Mouse (Mus musculus) MEL (cell line): ENCODE results near the gene Nfix. TPM values are rescaled to one million over a fixed set of nuclear protein-coding genes. Genes with fewer than 3 reads are reported as not detected.

Source experiments
- DNase-seq: peaks from one replicate; pipeline ENCODE4 v3.0.0; 2011; ENCODE audit warnings: low read depth, low spot score
- H3K27ac ChIP-seq: 2 replicates; pipeline ENCODE4 v1.5.1; 2012; ENCODE audit warnings: low read depth, mild to moderate bottlenecking, control low read depth, low read length, moderate library complexity; ENCODE audit not compliant: control insufficient read depth
- H3K27me3 ChIP-seq, 2 experiments: fragments of 150-350 bp in 1 of 2; sonication (generic) in 1 of 2; 2 replicates each; pipeline ENCODE4 v1.6.1; 2012; ENCODE audit warnings: low read length in 2 of 2, mild to moderate bottlenecking in 2 of 2, improper control_type of control experiment in 1 of 2, moderate library complexity in 1 of 2; ENCODE audit not compliant: insufficient read depth in 2 of 2, control insufficient read depth in 1 of 2
- H3K36me3 ChIP-seq, 2 experiments: 2 replicates each; pipeline ENCODE4 v1.6.1; 2012 to 2014; ENCODE audit warnings: low read length in 2 of 2, improper control_type of control experiment in 1 of 2, inconsistent platforms in 1 of 2, mild to moderate bottlenecking in 1 of 2; ENCODE audit not compliant: insufficient read depth in 2 of 2, control insufficient read depth in 1 of 2
- H3K4me1 ChIP-seq, 2 experiments: fragments of 150-350 bp in 1 of 2; sonication (generic) in 1 of 2; 2 replicates each; pipeline ENCODE4 v1.6.1; 2012; ENCODE audit warnings: low read length in 2 of 2, improper control_type of control experiment in 1 of 2, mild to moderate bottlenecking in 1 of 2; ENCODE audit not compliant: insufficient read depth in 2 of 2, control insufficient read depth in 1 of 2
- H3K4me3 ChIP-seq, 2 experiments: fragments of 150-350 bp in 1 of 2; sonication (generic) in 1 of 2; 2 replicates each; pipeline ENCODE4 v1.5.1; 2012; ENCODE audit warnings: low read depth in 2 of 2, low read length in 2 of 2, mild to moderate bottlenecking in 2 of 2, moderate library complexity in 2 of 2, control low read depth in 1 of 2, improper control_type of control experiment in 1 of 2; ENCODE audit not compliant: control insufficient read depth in 1 of 2, insufficient read depth in 1 of 2
- H3K79me2 ChIP-seq: 2 replicates; pipeline ENCODE4 v1.6.1; 2012; ENCODE audit warnings: mild to moderate bottlenecking, low read length, moderate library complexity; ENCODE audit not compliant: control insufficient read depth, poor library complexity, insufficient read depth
- H3K9ac ChIP-seq: 2 replicates; pipeline ENCODE4 v1.6.1; 2012; ENCODE audit warnings: low read depth, mild to moderate bottlenecking, control low read depth, low read length, moderate library complexity; ENCODE audit not compliant: control insufficient read depth, poor library complexity, severe bottlenecking
- H3K9me3 ChIP-seq: fragments of 150-350 bp; sonication (generic); replicated peaks from 2 replicates; pipeline ENCODE4 v1.6.1; 2012; ENCODE audit warnings: mild to moderate bottlenecking, low read length, improper control_type of control experiment, moderate library complexity; ENCODE audit not compliant: insufficient read depth
- BHLHE40 ChIP-seq: IDR thresholded peaks from 2 replicates; pipeline ENCODE4 v1.6.1; 2012; ENCODE audit warnings: low read depth, mild to moderate bottlenecking, inconsistent platforms, low read length, improper control_type of control experiment, borderline replicate concordance
- CTCF ChIP-seq, 3 experiments: IDR thresholded peaks in 2 of 3; conservative IDR thresholded peaks in 1 of 3; 2 replicates each; pipeline ENCODE4 v1.5.1; 2011 to 2012; ENCODE audit warnings: low read length in 3 of 3, low read depth in 2 of 3, mild to moderate bottlenecking in 2 of 3, improper control_type of control experiment in 1 of 3, inconsistent platforms in 1 of 3, mixed read lengths in 1 of 3, moderate library complexity in 1 of 3; ENCODE audit not compliant: control insufficient read depth in 1 of 3, insufficient read depth in 1 of 3, poor library complexity in 1 of 3, severe bottlenecking in 1 of 3
- E2F4 ChIP-seq: IDR thresholded peaks from 2 replicates; pipeline ENCODE4 v1.6.1; 2011; ENCODE audit warnings: low read depth, low read length, improper control_type of control experiment, borderline replicate concordance
- ELF1 ChIP-seq: IDR thresholded peaks from 2 replicates; pipeline ENCODE4 v1.6.1; 2014; ENCODE audit warnings: low read depth, mild to moderate bottlenecking, inconsistent platforms, low read length, improper control_type of control experiment, moderate library complexity
- GATA1 ChIP-seq: IDR thresholded peaks from 2 replicates; pipeline ENCODE4 v1.6.1; 2011; ENCODE audit warnings: low read depth, low read length, improper control_type of control experiment
- HCFC1 ChIP-seq: IDR thresholded peaks from 2 replicates; pipeline ENCODE4 v1.6.1; 2012; ENCODE audit warnings: low read depth, mild to moderate bottlenecking, inconsistent platforms, low read length, improper control_type of control experiment, moderate library complexity
- MAX ChIP-seq: IDR thresholded peaks from 2 replicates; pipeline ENCODE4 v1.6.1; 2011; ENCODE audit warnings: low read length, improper control_type of control experiment
- MAZ ChIP-seq: IDR thresholded peaks from 2 replicates; pipeline ENCODE4 v1.6.1; 2012; ENCODE audit warnings: low read depth, mild to moderate bottlenecking, inconsistent platforms, low read length, improper control_type of control experiment
- NELFE ChIP-seq: IDR thresholded peaks from 2 replicates; pipeline ENCODE4 v1.6.1; 2011; ENCODE audit warnings: low read depth, low read length, improper control_type of control experiment
- NRF1 ChIP-seq: IDR thresholded peaks from 2 replicates; pipeline ENCODE4 v1.6.1; 2014; ENCODE audit warnings: low read depth, mild to moderate bottlenecking, inconsistent platforms, low read length, improper control_type of control experiment, moderate library complexity; ENCODE audit not compliant: poor library complexity, insufficient read depth, severe bottlenecking
- POLR2AphosphoS2 ChIP-seq: IDR thresholded peaks from 2 replicates; pipeline ENCODE4 v1.6.1; 2011; ENCODE audit warnings: low read length, improper control_type of control experiment
- POLR2AphosphoS5 ChIP-seq: IDR thresholded peaks from 2 replicates; pipeline ENCODE4 v1.6.1; 2012; ENCODE audit warnings: low read depth, borderline replicate concordance, mild to moderate bottlenecking, inconsistent platforms, low read length, moderate library complexity, mixed read lengths
- RAD21 ChIP-seq: IDR thresholded peaks from 2 replicates; pipeline ENCODE4 v1.6.1; 2011; ENCODE audit warnings: mild to moderate bottlenecking, low read depth, low read length, improper control_type of control experiment
- SIN3A ChIP-seq: IDR thresholded peaks from 2 replicates; pipeline ENCODE4 v1.6.1; 2012; ENCODE audit warnings: low read length, improper control_type of control experiment, inconsistent platforms
- SMC3 ChIP-seq: IDR thresholded peaks from 2 replicates; pipeline ENCODE4 v1.6.1; 2011; ENCODE audit warnings: low read depth, low read length, improper control_type of control experiment
- USF1 ChIP-seq: IDR thresholded peaks from 2 replicates; pipeline ENCODE4 v1.6.1; 2014; ENCODE audit warnings: low read depth, mild to moderate bottlenecking, inconsistent platforms, low read length, improper control_type of control experiment, moderate library complexity
- USF2 ChIP-seq, 2 experiments: IDR thresholded peaks; 2 replicates each; pipeline ENCODE4 v1.6.1; 2011 to 2012; ENCODE audit warnings: improper control_type of control experiment in 2 of 2, low read length in 2 of 2, borderline replicate concordance in 1 of 2, inconsistent platforms in 1 of 2, low read depth in 1 of 2, mild to moderate bottlenecking in 1 of 2; ENCODE audit not compliant: insufficient read depth in 1 of 2
- ZC3H11A ChIP-seq: IDR thresholded peaks from 2 replicates; pipeline ENCODE4 v1.6.1; 2012; ENCODE audit warnings: low read depth, mild to moderate bottlenecking, inconsistent platforms, low read length, improper control_type of control experiment
- ZMIZ1 ChIP-seq: IDR thresholded peaks from 2 replicates; pipeline ENCODE4 v1.6.1; 2012; ENCODE audit warnings: low read depth, mild to moderate bottlenecking, inconsistent platforms, low read length, improper control_type of control experiment, moderate library complexity
- ZNF384 ChIP-seq: IDR thresholded peaks from 2 replicates; pipeline ENCODE4 v1.6.1; 2012; ENCODE audit warnings: low read depth, mild to moderate bottlenecking, inconsistent platforms, low read length, improper control_type of control experiment
- polyA plus RNA-seq, 2 experiments: library from polyadenylated mRNA; stranded (reverse) in 1 of 2; unstranded in 1 of 2; fragments of >175 nt in 1 of 2; fragments of >200 nt in 1 of 2; gene quantifications; 2 replicates each; pipeline versions ENCODE4 v1.2.1 to v1.2.4; 2012; ENCODE audit warnings: low replicate concordance in 2 of 2, low read depth in 1 of 2; ENCODE audit not compliant: insufficient read length in 2 of 2, insufficient read depth in 1 of 2, missing spikeins in 1 of 2
- total RNA-seq: library from RNA; depleted of rRNA; stranded (reverse); fragments of 300-350 nt; gene quantifications from 2 replicates; pipeline ENCODE4 v1.2.3, GENCODE M21; 2012

Nfix gene
- total and polyA plus RNA-seq, 3 experiments = 14.4 to 29.1 TPM; not detected in 1

DNA sequence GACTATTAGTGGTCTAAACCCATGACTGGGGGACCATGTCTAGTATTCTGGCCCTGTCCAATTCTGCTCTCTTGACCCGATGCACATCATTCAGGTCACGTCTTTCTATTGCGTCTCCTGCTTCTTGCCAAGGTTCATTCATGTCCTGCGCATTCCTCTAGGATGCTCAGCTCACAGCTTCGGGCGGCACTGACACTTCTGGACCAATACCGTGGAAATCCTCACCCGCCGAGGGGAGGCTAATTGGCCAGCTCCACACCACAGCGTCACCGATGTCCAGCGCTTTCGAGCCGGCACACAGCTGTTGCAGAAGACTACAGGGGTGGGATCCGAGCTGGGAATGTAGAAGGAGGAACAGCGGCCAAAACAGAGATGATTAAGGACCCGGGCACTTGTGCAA, 16.0 kb upstream of the Nfix start:
- no peak for TF ChIP-seq BHLHE40
- TF ChIP-seq HCFC1 = no peak
- TF ChIP-seq POLR2AphosphoS5 = no peak
- no peak for TF ChIP-seq POLR2AphosphoS2
- TF ChIP-seq USF2 (IDR thresholded peaks at IDR 0.05; ENCODE audit: borderline replicate concordance in 1 of 2, insufficient read depth in 1 of 2, low read depth in 1 of 2, low read length in 2 of 2) = no peak
- TF ChIP-seq ZMIZ1 = no peak
- TF ChIP-seq ELF1 = no peak
- no peak for TF ChIP-seq SIN3A
- no peak for TF ChIP-seq USF1
- no peak for DNase-seq
- Histone ChIP-seq H3K9ac (no peak overlapping the region), H3K4me3 (no peak overlapping the region), H3K27me3 (no peaks in the 10 kb centered on the region), H3K79me2 (no peaks in the 10 kb centered on the region), H3K36me3 (peaks cover 0 to 2% of the 10 kb centered on the region in 2 experiments; a peak in 1 of 4 replicates), H3K9me3 (no peaks in the 10 kb centered on the region), H3K27ac (no peak overlapping the region), H3K4me1 (peaks cover 0 to 5% of the 10 kb centered on the region in 2 experiments; a peak in 3 of 4 replicates)

DNA sequence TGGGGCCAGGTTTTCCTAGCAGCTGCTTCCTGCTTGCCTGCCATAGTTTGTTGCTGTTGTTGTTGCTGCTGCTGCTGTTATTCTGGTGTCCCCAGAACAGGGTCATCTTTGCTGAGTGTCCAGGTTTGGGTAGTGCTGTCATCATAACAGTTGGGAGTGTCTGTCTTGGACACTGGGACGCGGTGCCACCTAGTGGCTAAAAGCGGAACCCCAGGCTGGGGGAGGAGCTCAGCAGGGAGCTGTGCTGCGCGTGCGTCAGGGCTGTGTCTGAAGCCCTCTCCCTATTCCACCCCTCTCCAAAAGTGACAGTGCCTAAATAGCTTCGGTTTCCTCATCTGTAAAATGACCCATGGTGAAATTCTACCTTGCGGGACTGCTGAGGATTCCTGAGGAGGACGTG, 15.4 kb upstream of the Nfix start:
- TF ChIP-seq POLR2AphosphoS2 = no peak
- TF ChIP-seq MAZ = peak; percentile 66; the same call in 1 of the 2 replicates
- peak; percentile 69; the same call in 1 of the 2 replicates for TF ChIP-seq SIN3A
- peak; percentile 39; the same call in 1 of the 2 replicates for TF ChIP-seq MAX
- peak; percentile 77 for TF ChIP-seq RAD21
- TF ChIP-seq GATA1 = no peak
- no peak for TF ChIP-seq E2F4
- TF ChIP-seq ZC3H11A = peak; percentile 41
- peak; percentile 37; the same call in 1 of the 2 replicates for TF ChIP-seq NELFE
- TF ChIP-seq HCFC1 = peak; percentile 46; the same call in 1 of the 2 replicates
- TF ChIP-seq NRF1 = peak; percentile 98
- TF ChIP-seq SMC3 = peak; percentile 80
- TF ChIP-seq CTCF (IDR thresholded peaks at IDR 0.05 in 2 of 3, conservative IDR thresholded peaks at IDR 0.05 in 1 of 3; ENCODE audit: control insufficient read depth in 1 of 3, insufficient read depth in 1 of 3, low read depth in 2 of 3, low read length in 3 of 3, poor library complexity in 1 of 3, severe bottlenecking in 1 of 3) = peak; percentile 96 to 98 (median 97)
- TF ChIP-seq ZNF384 = 0 out of 2 replicates have a peak, but pooled peaks have one; percentile 27
- peak; percentile 91 for DNase-seq
- peak overlapping the region; percentile 40 for H3K9ac ChIP-seq
- no peak overlapping the region for H3K27ac ChIP-seq
- peaks cover 0 to 5% of the 10 kb centered on the region in 2 experiments; a peak in 3 of 4 replicates for H3K4me1 ChIP-seq
- no peak overlapping the region for H3K4me3 ChIP-seq
- no peaks in the 10 kb centered on the region for H3K79me2 ChIP-seq
- H3K27me3 ChIP-seq = no peaks in the 10 kb centered on the region
- H3K9me3 ChIP-seq = no peaks in the 10 kb centered on the region
- H3K36me3 ChIP-seq = peaks cover 0 to 2% of the 10 kb centered on the region in 2 experiments; a peak in 1 of 4 replicates
